Mouse (Mus musculus): Measurements from ENCODE around the gene Mettl26. TPM values are rescaled to one million over a fixed set of nuclear protein-coding genes. Genes with fewer than 3 reads are reported as not detected.
A peak's percentile ranks its signal among the peaks of the same experiment; 100 is the strongest.

Mettl26 gene
- polyA plus RNA-seq, 1 experiment, result 89.7 TPM

DNA sequence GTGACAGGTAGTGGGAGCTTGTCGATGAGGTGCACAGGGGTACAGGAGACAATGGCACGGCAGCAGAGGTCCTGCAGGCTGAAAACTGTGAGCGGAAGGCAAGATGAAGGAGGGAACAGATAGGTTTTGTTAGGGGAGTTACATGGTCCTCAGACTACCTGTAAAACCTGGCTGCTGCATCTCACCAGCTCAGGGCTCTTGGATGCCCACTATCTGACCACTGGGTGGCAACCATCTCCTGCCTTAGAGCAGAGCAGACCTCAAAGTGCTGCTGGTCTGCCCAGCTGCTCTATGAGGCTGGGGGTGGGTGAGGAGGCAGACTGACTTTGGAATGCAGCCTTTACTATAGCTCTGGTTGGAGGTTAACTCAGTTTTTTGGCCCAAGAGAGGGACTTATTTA lies 8.9 kb downstream of the Mettl26 start:
- no peak for DNase-seq (ENCODE audit: low read depth)

DNA sequence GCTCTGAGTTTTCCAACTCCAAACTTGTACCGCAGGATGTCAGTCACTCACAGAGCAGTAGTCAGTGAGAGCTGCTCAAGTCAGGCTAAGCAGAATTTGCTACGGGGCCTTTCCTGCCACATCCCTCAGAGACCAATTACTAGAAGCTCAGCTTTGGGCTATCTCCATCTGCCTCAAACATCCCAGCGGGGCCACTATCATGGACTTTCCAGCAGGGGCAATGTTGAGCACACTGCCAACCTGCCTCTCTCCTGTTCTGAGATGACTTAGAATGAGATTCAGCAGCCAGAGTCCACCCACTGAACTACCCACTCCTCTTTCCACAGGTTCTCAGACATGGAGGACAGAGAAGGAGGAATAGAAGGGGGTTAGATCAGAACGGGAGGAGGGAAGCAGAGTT lies 10.8 kb downstream of the Mettl26 start:
- no peak for DNase-seq (ENCODE audit: low read depth)

GRCm38 (mm10) chr17:25886806-25887205 lies 11.9 kb downstream of the Mettl26 start:
- no peak for DNase-seq (ENCODE audit: low read depth)

- DNase-seq (ENCODE audit: low read depth), result no peak
These were observed 12.6 kb downstream of the Mettl26 start for GRCm38 (mm10) chr17:25887467-25887866.

DNA sequence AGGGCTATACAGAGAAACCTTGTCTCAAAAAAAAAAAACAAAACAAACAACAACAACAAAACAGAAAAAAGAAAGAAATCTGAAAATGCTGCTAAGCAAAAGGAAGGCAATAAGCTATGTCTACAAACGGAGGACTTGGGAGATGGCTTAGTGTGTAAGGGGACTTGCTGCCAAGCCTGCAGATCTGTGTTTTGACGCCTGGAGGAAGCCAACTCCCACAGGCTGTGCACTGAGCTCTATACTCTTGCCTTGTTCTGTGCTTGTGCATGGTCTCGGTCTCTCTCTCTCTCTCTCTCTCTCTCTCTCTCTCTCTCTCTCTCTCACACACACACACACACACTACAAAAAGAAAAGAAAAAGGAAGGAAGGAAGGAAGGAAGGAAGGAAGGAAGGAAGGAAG lies 14.0 kb downstream of the Mettl26 start:
- no peak for DNase-seq (ENCODE audit: low read depth)

DNA sequence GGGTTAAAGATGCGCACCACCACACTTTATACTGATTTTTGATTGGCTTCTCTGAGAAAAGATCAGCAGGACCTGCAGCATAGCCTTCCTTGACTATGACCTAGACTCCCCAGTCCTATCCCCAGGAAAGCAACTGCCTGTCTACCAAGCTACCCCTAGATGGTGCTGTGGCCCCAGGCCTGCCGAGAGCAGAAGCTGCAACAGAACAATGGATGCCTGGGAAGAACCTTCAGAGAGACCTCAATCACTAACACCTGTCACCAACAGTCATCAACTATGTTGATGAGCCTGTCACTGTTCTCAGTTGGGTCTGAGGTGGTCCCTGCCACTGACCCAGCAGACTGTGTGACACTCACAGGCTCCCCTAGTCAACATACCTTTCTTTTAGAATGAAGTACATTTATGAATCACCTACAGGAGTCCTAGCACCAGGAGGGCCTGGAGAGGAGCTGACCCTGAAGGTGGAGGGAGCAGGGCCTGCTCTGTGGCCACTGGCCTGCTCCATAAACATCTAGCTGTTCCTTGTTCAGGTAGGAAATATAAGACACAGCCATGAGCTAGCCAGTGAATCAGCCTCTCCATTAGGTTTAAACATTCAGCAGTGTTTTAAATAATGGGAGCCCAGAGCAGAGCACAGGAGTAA lies 19.2 kb downstream of the Mettl26 start:
- no peak for DNase-seq (ENCODE audit: low read depth)

- no peak for DNase-seq (ENCODE audit: low read depth)
These were observed 20.5 kb downstream of the Mettl26 start for GRCm38 (mm10) chr17:25895415-25895814.

GRCm38 (mm10) chr17:25895891-25896290 lies 21.0 kb downstream of the Mettl26 start:
- DNase-seq (ENCODE audit: low read depth), result no peak

GRCm38 (mm10) chr17:25900193-25900592 lies 25.3 kb downstream of the Mettl26 start:
- no peak for DNase-seq (ENCODE audit: low read depth)

- no peak for DNase-seq (ENCODE audit: low read depth)
These were observed 28.2 kb downstream of the Mettl26 start for GRCm38 (mm10) chr17:25903061-25903460.

DNA sequence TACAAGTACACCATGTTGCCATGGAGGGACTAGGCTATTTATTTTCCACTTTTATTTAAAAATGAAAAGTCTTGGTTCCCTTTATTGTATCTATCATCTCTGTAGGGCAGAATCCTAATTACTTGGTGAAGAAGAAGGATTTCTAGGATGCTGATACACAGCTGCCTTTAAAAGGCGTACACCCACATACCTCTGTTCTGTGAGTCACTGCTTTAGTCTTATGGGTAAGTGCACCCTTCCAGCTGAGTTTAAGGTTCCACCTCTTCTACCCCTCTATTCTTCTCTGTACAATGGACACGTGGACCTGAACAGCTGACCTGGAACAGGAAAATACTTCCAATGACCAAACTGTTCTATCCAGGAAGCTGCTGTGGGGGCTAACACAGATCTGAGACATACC lies 32.8 kb downstream of the Mettl26 start:
- no peak for DNase-seq (ENCODE audit: low read depth)

GRCm38 (mm10) chr17:25911816-25912215 lies 36.9 kb downstream of the Mettl26 start:
- no peak for DNase-seq (ENCODE audit: low read depth)

GRCm38 (mm10) chr17:25913186-25913876 lies 38.5 kb downstream of the Mettl26 start:
- DNase-seq (ENCODE audit: low read depth), result no peak

GRCm38 (mm10) chr17:25913877-25914275 lies 39.0 kb downstream of the Mettl26 start:
- no peak for DNase-seq (ENCODE audit: low read depth)

DNA sequence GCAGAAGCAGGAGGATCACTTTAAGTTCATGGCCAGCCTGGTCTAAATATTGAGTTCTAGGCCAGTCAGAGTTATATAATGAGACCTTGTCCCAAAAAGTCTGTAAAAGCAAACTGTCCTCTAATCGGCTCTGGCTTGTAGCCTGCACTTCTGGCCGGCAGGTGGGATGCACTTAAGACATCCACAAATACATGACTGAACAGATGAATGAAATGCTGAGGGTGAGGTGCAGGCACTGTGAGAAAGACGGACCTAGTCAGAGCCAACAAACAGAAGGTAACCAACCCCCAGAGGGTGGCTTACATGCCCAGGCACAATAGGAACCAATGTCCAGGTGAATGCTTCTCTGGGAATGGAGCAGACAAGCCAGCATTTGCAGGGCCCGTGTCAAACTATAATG lies 39.4 kb downstream of the Mettl26 start:
- no peak for DNase-seq (ENCODE audit: low read depth)

GRCm38 (mm10) chr17:25916931-25917647 lies 42.2 kb downstream of the Mettl26 start:
- no peak for DNase-seq (ENCODE audit: low read depth)

DNA sequence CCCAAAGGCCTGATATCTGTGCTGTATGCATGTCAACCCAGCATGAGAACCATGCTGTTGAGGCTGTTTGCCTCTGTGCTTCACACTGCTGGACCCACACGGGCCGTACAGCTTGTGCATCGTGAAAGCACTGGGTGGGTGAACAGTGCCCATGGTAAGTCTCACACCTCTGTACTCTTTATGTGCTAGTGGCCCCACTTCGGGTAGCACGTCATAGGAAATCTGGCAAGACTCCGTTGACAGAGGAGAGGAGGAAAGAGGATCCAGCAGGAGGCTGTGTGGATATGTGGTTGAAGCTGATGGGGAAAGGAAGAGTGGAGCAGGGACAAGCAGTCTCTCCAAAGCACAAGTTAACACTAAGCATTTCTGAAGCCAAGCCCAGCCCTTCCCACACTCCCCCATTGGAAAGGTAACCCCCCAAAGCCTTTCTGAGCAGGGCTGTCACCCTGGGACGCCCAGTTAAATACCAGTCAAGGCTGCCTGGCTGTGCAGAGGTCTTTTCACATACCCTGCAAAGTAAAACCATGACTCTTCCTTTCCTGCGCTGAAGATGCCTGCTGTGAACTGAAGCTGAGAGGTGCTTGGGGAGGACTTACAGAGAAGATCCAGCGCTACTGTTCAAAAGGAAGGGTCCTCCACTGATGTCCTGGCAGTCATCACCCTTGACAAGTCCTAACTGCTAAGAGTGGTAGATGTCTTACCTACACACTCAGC lies 43.3 kb downstream of the Mettl26 start:
- no peak for DNase-seq (ENCODE audit: low read depth)

DNA sequence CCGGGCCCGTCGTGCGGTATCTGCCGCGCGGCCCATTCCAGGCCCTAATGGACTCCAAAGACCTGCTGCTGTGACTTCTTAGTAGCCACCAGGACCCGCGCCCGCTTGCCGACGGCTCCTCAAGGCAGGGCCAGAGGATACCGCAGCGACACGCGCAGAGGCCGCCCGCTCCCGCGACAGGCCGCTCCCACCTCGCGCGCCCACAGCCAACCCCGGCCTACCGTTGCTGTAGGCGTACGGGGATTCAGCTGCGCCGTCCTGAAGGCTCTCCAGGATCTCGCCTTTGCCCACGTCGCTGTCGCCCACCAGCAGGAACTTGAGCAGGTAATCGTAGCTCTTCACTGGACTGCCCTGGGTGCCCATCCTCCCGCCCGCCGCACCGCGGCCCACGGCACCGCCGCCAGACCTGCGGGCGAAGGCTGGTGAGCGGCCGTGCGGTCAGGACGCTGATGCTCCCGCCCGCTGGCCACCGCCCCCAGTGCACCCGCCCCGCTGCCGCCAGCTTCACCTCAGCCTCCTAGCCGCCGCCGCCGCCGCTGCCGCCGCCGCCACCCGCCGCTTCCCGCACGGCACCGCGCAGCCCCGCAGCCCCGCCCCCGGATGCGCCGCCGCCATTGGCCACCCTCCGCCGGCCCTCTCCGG lies 44.4 kb downstream of the Mettl26 start, which contains the start of gene Rab40c:
Gene Rab40c, minus strand, starts transcription at position 584 of the 642 bp plus-strand sequence.
- DNase-seq (ENCODE audit: low read depth), result no peak

DNA sequence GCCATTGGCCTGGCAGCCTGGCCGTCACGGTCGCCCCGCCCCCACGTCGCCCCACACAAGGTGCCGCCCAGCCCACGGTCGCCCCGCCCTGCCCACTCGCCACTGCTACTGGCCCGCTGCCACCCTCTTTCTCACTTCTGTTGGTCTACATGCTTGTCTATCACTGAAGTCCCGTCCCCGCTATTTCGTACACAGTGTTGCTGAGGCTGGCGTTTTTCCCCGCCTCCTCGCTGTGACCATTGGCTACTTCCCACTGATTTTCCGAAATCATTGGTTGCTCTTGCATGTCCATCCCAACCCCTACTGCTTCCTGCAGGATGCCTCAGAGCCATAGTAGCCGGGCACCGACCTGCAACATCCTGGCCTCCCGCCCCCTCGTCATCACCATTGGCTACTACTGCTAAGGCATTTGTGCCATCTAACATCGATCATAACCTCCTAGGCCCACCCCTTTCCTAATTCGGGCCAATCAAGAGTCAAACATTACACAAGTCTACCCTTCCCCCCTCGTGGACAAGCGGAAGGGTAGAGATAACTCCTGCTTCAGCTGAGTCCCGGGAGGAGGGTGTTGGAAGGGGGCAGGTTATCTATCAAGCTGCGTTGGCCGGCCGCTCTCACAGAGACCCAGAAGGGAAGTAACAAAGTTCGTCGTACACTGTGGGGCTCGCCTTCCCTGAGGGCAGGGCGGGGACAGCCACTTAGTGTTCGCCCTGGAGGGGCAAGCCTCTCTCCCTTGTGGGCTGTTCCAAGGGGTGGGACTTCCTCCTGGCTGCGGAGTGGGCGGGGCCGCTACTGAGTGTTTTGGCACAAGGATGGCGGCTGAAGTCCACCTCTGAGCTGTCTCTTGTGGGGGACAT lies 45.1 kb downstream of the Mettl26 start:
- peak; percentile 100 for DNase-seq (ENCODE audit: low read depth)

- DNase-seq (ENCODE audit: low read depth), result no peak
These were observed 47.2 kb downstream of the Mettl26 start for GRCm38 (mm10) chr17:25922120-25922519.

- no peak for DNase-seq (ENCODE audit: low read depth)
These were observed 50.5 kb downstream of the Mettl26 start for GRCm38 (mm10) chr17:25925348-25925747.
